Comparison of ENCODE assay signal across 16 mouse cellular contexts in genomic region chr1:161041261-161042020, GRCm38 (mm10).
"Had no signal": no experiment of that assay in that cellular context is flagged by ENCODE, and none has a peak within 500 bp of the region (broad histone marks: within the 10 kb centered on the region; RNA-seq: fewer than 3 reads in every experiment).

No protein-coding gene starts in this region.

- H3K9me3 ChIP-seq: limb, embryonic 15.5 days; liver, embryonic 12.5 days; megakaryocyte, embryonic 14.5 days; midbrain, embryonic 13.5 days; neural tube, embryonic 15.5 days; stomach, embryonic 15.5 days had no signal

- H3K27me3 ChIP-seq: limb, embryonic 15.5 days; liver, embryonic 12.5 days; megakaryocyte, embryonic 14.5 days; midbrain, embryonic 13.5 days; neural tube, embryonic 15.5 days; stomach, embryonic 15.5 days had no signal

- DNase-seq: kidney, postnatal 10 days; kidney, postnatal 4 days; left cerebral cortex, postnatal 4 days; lung, postnatal 14 days; thymus, adult 2 months; thymus, postnatal 25 days had no signal

- H3K4me2 ChIP-seq: limb, embryonic 15.5 days; liver, embryonic 12.5 days; lung, embryonic 14.5 days; midbrain, embryonic 13.5 days; neural tube, embryonic 15.5 days; stomach, embryonic 15.5 days had no signal

- H3K9ac ChIP-seq: limb, embryonic 15.5 days; liver, embryonic 12.5 days; lung, embryonic 14.5 days; midbrain, embryonic 13.5 days; neural tube, embryonic 15.5 days; stomach, embryonic 15.5 days had no signal

- ATAC-seq: liver, embryonic 12.5 days; midbrain, embryonic 13.5 days had no signal

- H3K4me3 ChIP-seq: layer of hippocampus, adult 2 months; limb, embryonic 15.5 days; liver, embryonic 12.5 days; megakaryocyte, embryonic 14.5 days; midbrain, embryonic 13.5 days; myocyte; neural tube, embryonic 15.5 days; stomach, embryonic 15.5 days had no signal

- H3K27ac ChIP-seq: layer of hippocampus, adult 2 months; macrophage; midbrain, embryonic 13.5 days; neural tube, embryonic 15.5 days had no signal

- H3K4me1 ChIP-seq: stomach, embryonic 15.5 days had no signal
